12 mouse cellular contexts compared by ENCODE assay signal in genomic region chr5:131557591-131558385, GRCm38 (mm10).
DNase-seq lines count a peak whose midpoint lies in the region; ATAC-seq and TF ChIP-seq lines count a peak whose summit lies in the region.
"Had no signal": no experiment of that assay in that cellular context is flagged by ENCODE, and none has a peak within 500 bp of the region (broad histone marks: within the 10 kb centered on the region; RNA-seq: fewer than 3 reads in every experiment).

No protein-coding gene starts in this region.

- no peaks in the 10 kb centered on the region for H3K36me3 ChIP-seq in heart, embryonic 10.5 days
- H3K36me3 ChIP-seq in embryonic facial prominence, embryonic 13.5 days = no peaks in the 10 kb centered on the region
- H3K36me3 ChIP-seq in hindbrain, postnatal 0 days (ENCODE audit: insufficient read depth, low read length) = no peaks in the 10 kb centered on the region
- H3K36me3 ChIP-seq: G1E; neural tube, embryonic 12.5 days had no signal

- 0 out of 2 replicates have a peak, but pooled peaks have one; percentile 26 for ATAC-seq in embryonic facial prominence, embryonic 13.5 days (ENCODE audit: insufficient number of reproducible peaks, insufficient read depth, low FRiP score, low TSS enrichment, low read depth)
- no peak for ATAC-seq in hindbrain, postnatal 0 days
- ATAC-seq in activated CD4-positive, CD25-positive, alpha-beta regulatory T cell, adult 4 months = no peak
- ATAC-seq: lung, postnatal 0 days had no signal

- H3K27me3 ChIP-seq in heart, embryonic 10.5 days (ENCODE audit: insufficient read depth, poor library complexity, severe bottlenecking) = 0 out of 2 replicates have a peak, but pooled peaks cover 7% of the 10 kb centered on the region
- H3K27me3 ChIP-seq in embryonic facial prominence, embryonic 13.5 days = no peaks in the 10 kb centered on the region
- H3K27me3 ChIP-seq in hindbrain, postnatal 0 days (ENCODE audit: insufficient read depth, low read length) = no peaks in the 10 kb centered on the region

- 64% methylated on average over 14 of the region's 14 CpGs for WGBS in heart, embryonic 10.5 days
- WGBS in embryonic facial prominence, embryonic 13.5 days = 52% methylated on average over 14 of the region's 14 CpGs
- WGBS in hindbrain, postnatal 0 days = 60% methylated on average over 14 of the region's 14 CpGs

- no peak for TF ChIP-seq CTCF in hindbrain, postnatal 0 days (IDR thresholded peaks at IDR 0.05; ENCODE audit: low read depth)

- no peak for DNase-seq in heart, embryonic 10.5 days (ENCODE audit: low spot score)
- no peak for DNase-seq in heart, adult 11 months
- peak; percentile 86 for DNase-seq in R1 (ENCODE audit: low read depth, low spot score)
- DNase-seq in hindbrain, postnatal 0 days (ENCODE audit: low spot score) = peak; percentile 39
- no peak for DNase-seq in cerebellum, adult 11 months
- DNase-seq in adrenal gland, postnatal 36 days = no peak
- DNase-seq: kidney, adult 18-20 months had no signal

- H3K9ac ChIP-seq in embryonic facial prominence, embryonic 13.5 days = no peak overlapping the region
- H3K9ac ChIP-seq in hindbrain, postnatal 0 days (replicated peaks; ENCODE audit: low read length) = no peak overlapping the region
- H3K9ac ChIP-seq: neural tube, embryonic 12.5 days had no signal

- H3K4me2 ChIP-seq in embryonic facial prominence, embryonic 13.5 days = peak overlapping the region; percentile 5; the same call in 1 of the 2 replicates
- H3K4me2 ChIP-seq in hindbrain, postnatal 0 days (ENCODE audit: low read depth, low read length) = no peak overlapping the region
- H3K4me2 ChIP-seq: neural tube, embryonic 12.5 days had no signal

- peak overlapping the region; percentile 64; the same call in 1 of the 2 replicates for H3K27ac ChIP-seq in heart, embryonic 10.5 days
- H3K27ac ChIP-seq in embryonic facial prominence, embryonic 13.5 days = peak overlapping the region; percentile 22; the same call in 1 of the 2 replicates
- no peak overlapping the region for H3K27ac ChIP-seq in hindbrain, postnatal 0 days
- H3K27ac ChIP-seq: neural tube, embryonic 12.5 days had no signal

- no peaks in the 10 kb centered on the region for H3K9me3 ChIP-seq in heart, embryonic 10.5 days
- no peaks in the 10 kb centered on the region for H3K9me3 ChIP-seq in embryonic facial prominence, embryonic 13.5 days
- no peaks in the 10 kb centered on the region for H3K9me3 ChIP-seq in hindbrain, postnatal 0 days (ENCODE audit: low read length)
- H3K9me3 ChIP-seq: neural tube, embryonic 12.5 days had no signal

- peaks cover 21% of the 10 kb centered on the region for H3K4me1 ChIP-seq in heart, embryonic 10.5 days
- H3K4me1 ChIP-seq in embryonic facial prominence, embryonic 13.5 days = peaks cover 24% of the 10 kb centered on the region
- H3K4me1 ChIP-seq in hindbrain, postnatal 0 days (ENCODE audit: insufficient read depth, low read length) = no peaks in the 10 kb centered on the region

- no peak overlapping the region for H3K4me3 ChIP-seq in heart, embryonic 10.5 days
- no peak overlapping the region for H3K4me3 ChIP-seq in embryonic facial prominence, embryonic 13.5 days
- no peak overlapping the region for H3K4me3 ChIP-seq in hindbrain, postnatal 0 days (ENCODE audit: low read length)
- H3K4me3 ChIP-seq: neural tube, embryonic 12.5 days had no signal

Comparison
In these comparisons a context has a peak if more than half of its experiments do, and no peak if none do; other contexts are left out.
1. DNase-seq: peak in R1 (single experiment) and hindbrain, postnatal 0 days (single experiment); none in heart, embryonic 10.5 days (single experiment), heart, adult 11 months (single experiment), cerebellum, adult 11 months (single experiment) and adrenal gland, postnatal 36 days (0 of 2).